Mouse (Mus musculus): ENCODE data around the gene Ing5. TPM values are rescaled to one million over a fixed set of nuclear protein-coding genes. Genes with fewer than 3 reads are reported as not detected.

The Ing5 gene
- 12.3 TPM for polyA plus RNA-seq (2014; fragmentation: Illumina TruSeq; extraction: RNeasy Lipid Tissue Mini Kit (QIAGEN cat#74804); ENCODE audit: low read depth, low replicate concordance)

DNA sequence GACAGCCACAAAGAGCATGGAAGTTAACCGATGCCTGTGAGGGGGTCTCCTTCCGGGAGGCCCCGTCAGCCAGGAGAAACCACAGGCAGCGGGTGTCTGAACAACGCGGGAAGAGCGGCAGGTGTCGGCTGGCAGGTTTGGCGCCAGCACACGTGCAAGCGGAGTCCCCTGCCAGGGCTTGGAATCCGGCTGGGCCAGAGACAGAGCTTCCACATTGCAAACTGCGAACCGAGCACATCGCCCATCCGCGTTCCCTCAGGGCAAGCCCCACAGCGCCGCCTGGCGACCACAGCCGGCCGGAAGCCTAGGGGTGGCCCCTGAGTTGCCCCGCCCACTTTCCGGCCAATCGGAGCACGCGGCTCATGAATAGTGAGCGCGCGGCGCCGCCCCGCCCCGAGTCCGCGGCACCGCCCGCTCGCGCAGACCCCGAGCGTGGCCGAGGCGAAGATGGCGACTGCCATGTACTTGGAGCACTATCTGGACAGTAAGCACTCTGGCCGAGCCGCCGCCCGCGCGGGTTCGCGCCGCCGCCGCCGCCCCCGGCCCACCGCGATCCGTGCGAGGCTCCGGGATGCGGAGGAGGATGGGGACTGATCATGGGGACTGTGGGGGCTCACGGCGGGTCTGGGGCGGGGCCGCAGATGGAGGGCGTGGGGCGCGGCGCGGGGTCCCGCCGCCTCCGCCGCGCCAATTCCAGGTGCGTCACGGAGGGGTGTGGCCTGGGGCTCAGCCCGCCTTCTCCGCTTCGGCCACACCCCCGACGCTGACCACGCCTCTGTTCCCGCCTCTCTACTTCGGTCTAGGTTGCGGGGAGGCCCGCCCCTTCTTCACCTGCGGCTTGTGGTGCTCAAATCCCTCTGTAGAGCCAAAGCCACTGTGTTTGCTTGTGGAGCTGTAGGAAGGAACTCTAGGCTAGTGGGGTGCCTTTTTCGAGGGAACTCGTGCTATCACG lies at the start of gene Ing5:
Gene Ing5, plus strand, starts transcription at position 410 of the 952 bp plus-strand sequence.

DNA sequence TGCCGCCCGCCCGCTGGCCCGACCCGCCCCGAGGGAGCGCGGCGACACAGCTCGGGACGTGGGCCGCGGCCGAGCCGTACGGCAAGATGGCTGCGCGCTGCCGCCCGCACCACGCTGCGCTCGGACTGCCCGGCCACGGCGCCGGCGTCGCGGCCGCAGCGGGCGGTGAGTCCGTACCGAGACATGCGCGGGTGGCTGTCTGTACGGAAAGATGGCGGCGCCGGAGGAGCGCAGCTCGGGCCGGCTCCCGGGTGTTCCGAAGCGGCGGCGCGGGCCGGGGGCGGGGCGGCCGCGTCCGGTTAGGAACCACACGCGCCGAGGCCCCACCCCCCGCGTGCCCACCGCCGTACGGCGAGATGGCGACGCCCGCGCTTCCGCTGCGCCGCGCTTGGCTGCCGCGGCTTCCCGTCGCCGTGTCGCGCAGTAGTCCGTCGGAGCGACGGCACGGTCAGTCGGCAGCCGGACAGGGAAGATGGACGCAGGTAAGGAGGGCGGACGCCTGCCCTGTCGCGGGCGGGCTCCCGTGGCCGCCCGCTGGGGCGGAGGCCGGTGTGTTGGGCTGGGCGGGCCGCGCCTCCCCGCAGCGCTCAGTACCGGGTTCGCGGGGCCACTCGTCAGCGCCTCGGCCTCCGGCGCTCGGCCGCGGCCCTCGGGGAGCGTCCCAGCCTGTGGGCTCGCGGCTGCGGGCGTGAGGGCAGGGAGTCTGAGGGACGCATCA lies 49.0 kb upstream of the Ing5 start, which contains the start of gene Thap4:
Gene Thap4, minus strand, starts transcription at position 292 of the 718 bp plus-strand sequence.

DNA sequence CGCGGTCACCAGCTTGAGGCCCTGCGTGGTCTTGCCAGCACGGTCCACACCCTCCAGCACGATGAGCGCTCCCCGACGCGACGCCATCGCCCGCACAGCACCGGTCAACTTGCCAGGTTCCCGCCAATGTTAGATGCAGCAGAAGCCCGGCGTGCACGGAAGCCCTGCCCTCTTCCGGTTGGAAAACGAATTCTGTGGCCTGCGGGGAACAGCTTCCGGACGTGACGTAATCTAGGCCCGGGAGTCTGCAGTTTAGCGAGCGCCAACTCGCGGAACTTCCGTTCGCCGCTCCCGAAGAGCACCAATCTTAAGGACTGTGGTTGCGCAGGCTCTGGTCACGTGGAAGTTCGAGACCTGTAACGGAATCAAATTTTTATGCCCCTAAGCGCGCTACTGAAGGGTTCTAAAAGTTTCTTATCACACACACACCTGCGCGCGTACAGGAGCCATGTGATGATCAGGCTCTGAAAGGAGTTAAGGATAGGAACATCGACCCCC lies 2.0 kb upstream of the Ing5 start, which contains the start of gene Dtymk:
Gene Dtymk, minus strand, starts transcription at position 194 of the 498 bp plus-strand sequence.

DNA sequence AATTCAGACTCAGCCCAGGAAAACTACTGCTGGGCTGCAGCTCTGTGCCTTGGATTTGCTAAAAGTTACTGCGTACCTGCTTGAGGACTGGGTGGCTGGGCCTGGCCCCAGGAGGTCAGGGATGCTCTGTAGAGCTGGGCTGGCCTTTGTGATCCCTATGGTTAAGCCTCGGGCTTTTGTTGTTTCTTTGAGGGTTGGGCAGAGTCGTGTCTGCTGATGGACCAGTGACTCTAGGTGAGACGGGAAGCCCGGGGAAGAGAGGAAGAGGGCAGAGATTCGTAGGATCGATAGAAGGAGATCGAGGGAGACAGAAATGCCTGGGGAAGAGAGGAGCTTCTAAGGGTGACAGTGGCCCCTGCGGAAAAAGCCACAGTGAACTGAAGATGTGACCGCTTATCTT lies 20.8 kb downstream of the Ing5 start, which contains the start of gene D2hgdh:
Gene D2hgdh, plus strand, starts transcription at position 301 of the 400 bp plus-strand sequence.

DNA sequence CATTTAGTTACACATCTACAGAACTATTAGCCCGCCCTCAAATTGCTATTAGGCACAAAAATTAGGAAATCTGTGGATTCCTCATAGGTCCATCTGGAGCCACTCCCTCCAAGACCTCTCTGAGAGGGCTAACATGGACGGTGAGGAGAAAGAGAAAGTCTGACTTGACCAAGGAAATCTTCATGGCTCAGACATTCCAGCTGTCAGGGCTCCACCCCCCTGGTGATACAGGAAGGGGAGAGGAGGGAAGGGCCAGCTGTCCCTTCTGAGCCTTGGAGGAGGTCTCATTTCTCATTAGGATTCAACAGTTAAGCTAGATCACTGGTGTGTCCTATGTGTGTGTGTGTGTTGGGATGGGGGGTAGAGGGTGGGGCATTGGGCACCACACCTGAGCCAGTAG lies 57.3 kb downstream of the Ing5 start, which contains the start of gene Gal3st2:
Gene Gal3st2, plus strand, starts transcription at position 259 of the 400 bp plus-strand sequence.

Other genes starting within 250 kb of the Ing5 start
- gene Stk25, start 145.3 kb upstream of the Ing5 start, polyA plus RNA-seq (2014; fragmentation: Illumina TruSeq; extraction: RNeasy Lipid Tissue Mini Kit (QIAGEN cat#74804); ENCODE audit: low read depth, low replicate concordance), result 11.4 TPM
- 0.82 TPM for gene Bok, start 118.3 kb upstream of the Ing5 start, polyA plus RNA-seq (2014; fragmentation: Illumina TruSeq; extraction: RNeasy Lipid Tissue Mini Kit (QIAGEN cat#74804); ENCODE audit: low read depth, low replicate concordance)
- gene Atg4b, start 52.5 kb upstream of the Ing5 start, polyA plus RNA-seq (2014; fragmentation: Illumina TruSeq; extraction: RNeasy Lipid Tissue Mini Kit (QIAGEN cat#74804); ENCODE audit: low read depth, low replicate concordance), result 54.8 TPM
- gene Thap4, start 49.1 kb upstream of the Ing5 start, polyA plus RNA-seq (2014; fragmentation: Illumina TruSeq; extraction: RNeasy Lipid Tissue Mini Kit (QIAGEN cat#74804); ENCODE audit: low read depth, low replicate concordance), result 7.8 TPM
- 41.7 TPM for gene Dtymk, start 2.0 kb upstream of the Ing5 start, polyA plus RNA-seq (2014; fragmentation: Illumina TruSeq; extraction: RNeasy Lipid Tissue Mini Kit (QIAGEN cat#74804); ENCODE audit: low read depth, low replicate concordance)
- gene D2hgdh, start 20.9 kb downstream of the Ing5 start, polyA plus RNA-seq (2014; fragmentation: Illumina TruSeq; extraction: RNeasy Lipid Tissue Mini Kit (QIAGEN cat#74804); ENCODE audit: low read depth, low replicate concordance), result 36.9 TPM
- not detected for gene Gal3st2, start 57.3 kb downstream of the Ing5 start, polyA plus RNA-seq (2014; fragmentation: Illumina TruSeq; extraction: RNeasy Lipid Tissue Mini Kit (QIAGEN cat#74804); ENCODE audit: low read depth, low replicate concordance)
- gene Gal3st2b, start 114.3 kb downstream of the Ing5 start, polyA plus RNA-seq (2014; fragmentation: Illumina TruSeq; extraction: RNeasy Lipid Tissue Mini Kit (QIAGEN cat#74804); ENCODE audit: low read depth, low replicate concordance), result not detected
- gene Gal3st2c, start 186.5 kb downstream of the Ing5 start, polyA plus RNA-seq (2014; fragmentation: Illumina TruSeq; extraction: RNeasy Lipid Tissue Mini Kit (QIAGEN cat#74804); ENCODE audit: low read depth, low replicate concordance), result not detected
- gene Neu4, start 216.5 kb downstream of the Ing5 start, polyA plus RNA-seq (2014; fragmentation: Illumina TruSeq; extraction: RNeasy Lipid Tissue Mini Kit (QIAGEN cat#74804); ENCODE audit: low read depth, low replicate concordance), result not detected
- gene Pdcd1, start 248.6 kb downstream of the Ing5 start, polyA plus RNA-seq (2014; fragmentation: Illumina TruSeq; extraction: RNeasy Lipid Tissue Mini Kit (QIAGEN cat#74804); ENCODE audit: low read depth, low replicate concordance), result not detected

Measured in adrenal gland, adult 10 weeks (tissue).